Comparison of ENCODE assay signal across 12 mouse cellular contexts in the genomic region with DNA sequence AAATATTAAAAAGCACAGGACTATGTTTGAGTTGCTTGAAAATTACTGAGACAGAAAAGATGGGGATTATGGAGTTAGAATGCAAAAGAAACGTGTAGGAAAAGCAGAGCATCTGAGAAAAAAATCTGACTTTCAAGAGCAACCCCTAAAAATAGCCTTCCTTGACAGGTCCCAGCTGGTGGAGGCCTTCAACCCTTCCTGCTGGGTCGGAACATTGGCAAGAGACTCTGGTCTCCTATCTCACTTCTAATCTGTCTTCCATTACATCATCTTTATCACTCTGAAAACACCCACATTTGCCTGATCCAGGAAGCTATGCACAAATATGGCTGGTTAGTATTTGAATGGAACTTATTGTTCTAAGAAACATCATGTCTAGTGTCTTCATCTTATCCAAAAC.
DNase-seq lines count a peak whose midpoint lies in the region; ATAC-seq and TF ChIP-seq lines count a peak whose summit lies in the region.
"Had no signal": no experiment of that assay in that cellular context is flagged by ENCODE, and none has a peak within 500 bp of the region (broad histone marks: within the 10 kb centered on the region; RNA-seq: fewer than 3 reads in every experiment).

No protein-coding gene starts in this region.

- H3K9me3 ChIP-seq in heart, embryonic 16.5 days (replicated peaks; ENCODE audit: control insufficient read depth, low read length): no peaks in the 10 kb centered on the region
- H3K9me3 ChIP-seq in heart, embryonic 11.5 days (replicated peaks; ENCODE audit: control insufficient read depth, low read length): no peaks in the 10 kb centered on the region
- no peaks in the 10 kb centered on the region for H3K9me3 ChIP-seq in lung, embryonic 16.5 days (ENCODE audit: control insufficient read depth, low read length)
- H3K9me3 ChIP-seq: embryonic facial prominence, embryonic 15.5 days; midbrain, embryonic 10.5 days; neural tube, embryonic 12.5 days had no signal

- no peak overlapping the region for H3K27ac ChIP-seq in heart, embryonic 16.5 days (ENCODE audit: low read length)
- no peak overlapping the region for H3K27ac ChIP-seq in heart, embryonic 11.5 days (ENCODE audit: low read depth, low read length)
- H3K27ac ChIP-seq in kidney, adult 2 months (ENCODE audit: insufficient read depth, low read depth, low read length): no peak overlapping the region
- H3K27ac ChIP-seq in lung, embryonic 16.5 days (ENCODE audit: low read length): no peak overlapping the region
- H3K27ac ChIP-seq: embryonic facial prominence, embryonic 15.5 days; midbrain, embryonic 10.5 days; neural tube, embryonic 12.5 days had no signal

- no peak overlapping the region for H3K9ac ChIP-seq in heart, embryonic 16.5 days (ENCODE audit: low read length)
- H3K9ac ChIP-seq in heart, embryonic 11.5 days (ENCODE audit: low read depth, low read length): no peak overlapping the region
- no peak overlapping the region for H3K9ac ChIP-seq in lung, embryonic 16.5 days (ENCODE audit: low read length)
- H3K9ac ChIP-seq: embryonic facial prominence, embryonic 15.5 days; neural tube, embryonic 12.5 days had no signal

- TF ChIP-seq POLR2A in kidney, adult 2 months (IDR thresholded peaks at IDR 0.05; ENCODE audit: low read depth, low read length): no peak

- H3K4me2 ChIP-seq in heart, embryonic 16.5 days (ENCODE audit: low read depth, low read length): no peak overlapping the region
- no peak overlapping the region for H3K4me2 ChIP-seq in heart, embryonic 11.5 days
- H3K4me2 ChIP-seq in lung, embryonic 16.5 days (ENCODE audit: low read depth, low read length): no peak overlapping the region
- H3K4me2 ChIP-seq: embryonic facial prominence, embryonic 15.5 days; neural tube, embryonic 12.5 days had no signal

- intact Hi-C loops in left cerebral cortex, postnatal 14 days (cut with DNase I): no loop called here

- ATAC-seq in heart, embryonic 16.5 days (replicated peaks; ENCODE audit: extremely low read depth, insufficient read depth, low FRiP score): peak; percentile 75
- no peak for ATAC-seq in heart, embryonic 11.5 days (replicated peaks; ENCODE audit: insufficient number of reproducible peaks, low FRiP score, low TSS enrichment)
- ATAC-seq in lung, embryonic 16.5 days (ENCODE audit: low read depth): peak; percentile 78

- no peak overlapping the region for H3K4me3 ChIP-seq in heart, embryonic 16.5 days (ENCODE audit: low read length)
- H3K4me3 ChIP-seq in heart, embryonic 11.5 days (ENCODE audit: low read depth, low read length): no peak overlapping the region
- no peak overlapping the region for H3K4me3 ChIP-seq in kidney, adult 2 months (ENCODE audit: insufficient read depth, low read depth, low read length)
- H3K4me3 ChIP-seq in lung, embryonic 16.5 days (ENCODE audit: low read length): no peak overlapping the region
- H3K4me3 ChIP-seq: embryonic facial prominence, embryonic 15.5 days; midbrain, embryonic 10.5 days; neural tube, embryonic 12.5 days had no signal

- 9% methylated on average over 2 of the region's 2 CpGs for WGBS in heart, embryonic 16.5 days
- WGBS in heart, embryonic 11.5 days (ENCODE audit: insufficient replicate concordance): 13% methylated on average over 2 of the region's 2 CpGs
- 17% methylated on average over 2 of the region's 2 CpGs for WGBS in kidney, adult 2 months
- WGBS in lung, embryonic 16.5 days: 20% methylated on average over 2 of the region's 2 CpGs

- TF ChIP-seq CTCF in kidney, adult 2 months (conservative IDR thresholded peaks at IDR 0.05; ENCODE audit: insufficient read depth, insufficient read length, low read depth, low read length): no peak

- no peaks in the 10 kb centered on the region for H3K4me1 ChIP-seq in heart, embryonic 16.5 days (ENCODE audit: control insufficient read depth, insufficient read depth, low read length)
- no peaks in the 10 kb centered on the region for H3K4me1 ChIP-seq in heart, embryonic 11.5 days (ENCODE audit: control insufficient read depth, insufficient read depth, low read length)
- H3K4me1 ChIP-seq in kidney, adult 2 months (ENCODE audit: control insufficient read depth, insufficient read depth, low read length): no peaks in the 10 kb centered on the region
- H3K4me1 ChIP-seq in lung, embryonic 16.5 days (replicated peaks; ENCODE audit: control insufficient read depth, insufficient read depth, low read length): no peaks in the 10 kb centered on the region
- H3K4me1 ChIP-seq: embryonic facial prominence, embryonic 15.5 days; midbrain, embryonic 10.5 days; neural tube, embryonic 12.5 days had no signal

- peak; percentile 36 to 56 for DNase-seq in adrenal gland, adult (ENCODE audit: inconsistent age in 2 of 2, low spot score in 1 of 2)
- DNase-seq in adrenal gland, postnatal 4 days (ENCODE audit: low spot score in 2 of 2): no peak
- DNase-seq in kidney, adult 2 months: peak; percentile 28
- no peak for DNase-seq in ovary, postnatal 10 days (ENCODE audit: low spot score)
- no peak for DNase-seq in left cerebral cortex, postnatal 14 days (ENCODE audit: low spot score in 2 of 2)
- DNase-seq: right cerebral cortex, adult 18-20 months had no signal

- no peaks in the 10 kb centered on the region for H3K27me3 ChIP-seq in heart, embryonic 16.5 days (ENCODE audit: control insufficient read depth, insufficient read depth, low read length)
- H3K27me3 ChIP-seq in heart, embryonic 11.5 days (ENCODE audit: control insufficient read depth, insufficient read depth, low read length): no peaks in the 10 kb centered on the region
- H3K27me3 ChIP-seq in kidney, adult 2 months (replicated peaks; ENCODE audit: control insufficient read depth, insufficient read depth, low read length): no peaks in the 10 kb centered on the region
- H3K27me3 ChIP-seq in lung, embryonic 16.5 days (ENCODE audit: control insufficient read depth, insufficient read depth, low read depth, low read length): no peaks in the 10 kb centered on the region
- H3K27me3 ChIP-seq: embryonic facial prominence, embryonic 15.5 days; neural tube, embryonic 12.5 days had no signal

- H3K36me3 ChIP-seq in heart, embryonic 16.5 days (ENCODE audit: control insufficient read depth, insufficient read depth): no peaks in the 10 kb centered on the region
- H3K36me3 ChIP-seq in heart, embryonic 11.5 days (ENCODE audit: control insufficient read depth, insufficient read depth, low read length): no peaks in the 10 kb centered on the region
- no peaks in the 10 kb centered on the region for H3K36me3 ChIP-seq in kidney, adult 2 months (ENCODE audit: control insufficient read depth, insufficient read depth, low read length)
- no peaks in the 10 kb centered on the region for H3K36me3 ChIP-seq in lung, embryonic 16.5 days (ENCODE audit: control insufficient read depth, insufficient read depth, low read length)
- H3K36me3 ChIP-seq: embryonic facial prominence, embryonic 15.5 days; midbrain, embryonic 10.5 days; neural tube, embryonic 12.5 days had no signal

Comparison
In these comparisons a context has a peak if more than half of its experiments do, and no peak if none do; other contexts are left out.
1. DNase-seq: peak in adrenal gland, adult (2 of 2) and kidney, adult 2 months (single experiment); none in adrenal gland, postnatal 4 days (0 of 2), ovary, postnatal 10 days (single experiment) and left cerebral cortex, postnatal 14 days (0 of 2).